Mouse (Mus musculus) liver, adult 2 months (tissue): Measurements from ENCODE around the gene Rhbdd3. TPM values are rescaled to one million over a fixed set of nuclear protein-coding genes. Genes with fewer than 3 reads are reported as not detected.

Source experiments
- DNase-seq: peaks from one replicate; pipeline ENCODE4 v3.0.0-alpha.2; 2011; ENCODE audit warnings: low read depth, low spot score; ENCODE audit errors: extremely low read depth
- H3K27ac ChIP-seq: fragments of 200-500 bp; replicated peaks from 2 replicates; pipeline ENCODE4 v1.5.1; 2012; ENCODE audit warnings: low read depth, mild to moderate bottlenecking, control low read depth, inconsistent platforms, low read length; ENCODE audit not compliant: insufficient read depth
- H3K27me3 ChIP-seq: fragments of 200-500 bp; 2 replicates; pipeline ENCODE4 v1.6.1; 2012; ENCODE audit warnings: mild to moderate bottlenecking, moderate library complexity, low read length, inconsistent platforms; ENCODE audit not compliant: control insufficient read depth, insufficient read depth
- H3K36me3 ChIP-seq: fragments of 200-500 bp; 2 replicates; pipeline ENCODE4 v1.6.1; 2012; ENCODE audit warnings: low read length, inconsistent platforms; ENCODE audit not compliant: control insufficient read depth, insufficient read depth
- H3K4me1 ChIP-seq: fragments of 200-500 bp; 2 replicates; pipeline ENCODE4 v1.6.1; 2011; ENCODE audit warnings: low read length; ENCODE audit not compliant: control insufficient read depth, insufficient read depth
- H3K4me3 ChIP-seq: fragments of 200-500 bp; 2 replicates; pipeline ENCODE4 v1.5.1; 2011; ENCODE audit warnings: low read depth, mild to moderate bottlenecking, control low read depth, low read length, moderate library complexity; ENCODE audit not compliant: insufficient read depth
- H3K79me2 ChIP-seq: fragments of 200-500 bp; 2 replicates; pipeline ENCODE4 v1.6.1; 2012; ENCODE audit warnings: inconsistent platforms, mild to moderate bottlenecking, low read length, moderate library complexity; ENCODE audit not compliant: control insufficient read depth, insufficient read depth
- H3K9ac ChIP-seq: fragments of 200-500 bp; 2 replicates; pipeline ENCODE4 v1.6.1; 2012; ENCODE audit warnings: low read depth, mild to moderate bottlenecking, control low read depth, inconsistent platforms, low read length
- CTCF ChIP-seq: fragments of 200-500 bp; IDR thresholded peaks from 2 replicates; pipeline ENCODE4 v1.5.1; 2011; ENCODE audit warnings: low read depth, low read length, control low read depth
- POLR2A ChIP-seq: fragments of 200-500 bp; IDR thresholded peaks from 2 replicates; pipeline ENCODE4 v1.6.1; 2011; ENCODE audit warnings: low read length, control low read depth; ENCODE audit not compliant: insufficient read depth; ENCODE audit errors: extremely low read depth
- WGBS: fragments of 180-500 bp; shearing (Covaris S2); methylation state at CpG from one replicate; pipeline ENCODE4 v1.1.7; 2018; 5-methylcytosine and 5-hydroxymethylcytosine counted together
- polyA plus RNA-seq: library from polyadenylated mRNA; depleted of rRNA; stranded (reverse); fragments of >200 nt; gene quantifications from 2 replicates; pipeline ENCODE4 v1.2.3, GENCODE M21; 2012
- total RNA-seq: library from RNA; depleted of rRNA; stranded (reverse); fragments of >200 nt; gene quantifications from 2 replicates; pipeline ENCODE4 v1.2.3, GENCODE M21; 2014

Gene Rhbdd3
- total and polyA plus RNA-seq, 2 experiments: 8.6 to 30.8 TPM

DNA sequence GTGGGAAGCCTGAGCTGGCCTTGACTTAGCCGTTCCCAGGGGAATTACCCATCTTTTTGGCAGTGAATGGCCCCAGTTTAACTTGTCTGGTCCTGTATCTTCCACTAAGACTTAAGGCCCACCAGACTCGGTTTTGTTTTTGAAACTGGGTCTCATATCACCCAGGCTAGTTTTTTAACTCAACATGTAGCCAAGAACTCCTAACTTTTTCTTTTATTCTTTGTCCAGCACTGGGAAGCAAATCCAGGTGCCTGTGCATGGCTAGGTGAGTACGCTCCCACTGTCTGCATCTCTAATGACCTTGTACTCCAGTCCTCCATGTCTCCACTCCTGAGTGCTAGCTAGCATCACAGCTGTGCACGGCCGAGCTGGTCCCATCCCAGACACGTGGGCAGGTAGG, 2.9 kb downstream of the Rhbdd3 start:
- H3K27ac ChIP-seq: no peak overlapping the region
- H3K27me3 ChIP-seq: no peaks in the 10 kb centered on the region
- TF ChIP-seq POLR2A (no peak), CTCF (no peak)
- H3K36me3 ChIP-seq: no peaks in the 10 kb centered on the region; the same call in 1 of the 2 replicates
- H3K9ac ChIP-seq: no peak overlapping the region
- H3K4me1 ChIP-seq: peaks cover 11% of the 10 kb centered on the region; the same call in 1 of the 2 replicates
- H3K79me2 ChIP-seq: peaks cover 20% of the 10 kb centered on the region; the same call in 1 of the 2 replicates
- 88% methylated on average over 6 of the region's 6 CpGs for WGBS
- no peak for DNase-seq
- H3K4me3 ChIP-seq: no peak overlapping the region

DNA sequence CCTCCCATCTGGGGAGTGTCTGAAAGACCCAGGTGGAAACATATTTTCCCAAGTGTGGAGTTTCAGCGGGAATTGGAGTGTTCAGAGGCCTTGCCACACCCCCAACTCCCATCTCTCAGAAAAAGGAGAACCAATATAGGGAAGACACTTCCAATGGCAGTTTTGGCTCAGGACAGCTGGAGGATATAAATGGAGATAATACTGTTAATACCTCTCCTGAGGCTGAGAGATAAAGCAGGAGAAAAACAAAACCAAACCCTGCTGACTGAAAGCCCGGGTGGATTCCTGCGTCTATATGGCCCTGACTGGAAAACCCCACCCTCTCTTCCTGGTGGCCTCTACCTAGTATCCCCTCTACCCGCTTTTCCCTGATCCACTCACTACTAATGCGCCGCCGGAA, 3.7 kb downstream of the Rhbdd3 start:
- no peak for DNase-seq

DNA sequence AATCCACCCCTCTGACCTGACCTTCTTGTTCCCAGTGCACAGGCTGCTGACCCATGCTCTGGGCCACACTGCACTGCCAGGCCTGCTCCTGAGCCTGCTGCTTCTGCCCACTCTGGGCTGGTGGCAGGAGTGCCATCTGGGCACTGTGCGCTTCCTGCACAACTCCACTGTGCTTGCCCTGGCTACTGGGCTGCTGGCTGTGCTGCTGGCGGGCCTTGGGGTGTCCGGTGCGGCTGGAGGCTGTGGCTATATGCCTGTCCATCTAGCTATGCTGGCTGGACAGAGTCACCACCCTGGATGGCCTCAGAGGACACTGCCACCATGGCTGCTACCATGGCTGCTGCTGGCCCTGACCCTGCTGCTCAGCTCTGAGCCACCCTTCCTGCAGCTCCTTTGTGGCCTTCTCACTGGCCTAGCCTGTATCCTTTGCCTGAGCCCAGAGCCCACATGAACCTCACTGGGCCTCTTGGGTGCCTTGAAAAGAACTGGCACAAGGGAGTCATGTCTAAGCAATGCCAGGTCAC, 5.3 kb downstream of the Rhbdd3 start:
- Histone ChIP-seq H3K4me1 (peaks cover 6% of the 10 kb centered on the region; the same call in 1 of the 2 replicates), H3K27me3 (no peaks in the 10 kb centered on the region), H3K27ac (no peak overlapping the region), H3K79me2 (no peaks in the 10 kb centered on the region), H3K36me3 (no peaks in the 10 kb centered on the region; the same call in 1 of the 2 replicates), H3K9ac (no peak overlapping the region), H3K4me3 (no peak overlapping the region)
- no peak for DNase-seq
- TF ChIP-seq POLR2A (no peak), CTCF (no peak)
- WGBS: 95% methylated on average over 4 of the region's 4 CpGs

More for the DNA sequence above, 3.7 kb downstream of the Rhbdd3 start:
- Histone ChIP-seq H3K79me2 (peaks cover 14% of the 10 kb centered on the region; the same call in 1 of the 2 replicates), H3K27ac (no peak overlapping the region), H3K4me3 (no peak overlapping the region), H3K27me3 (no peaks in the 10 kb centered on the region), H3K9ac (no peak overlapping the region), H3K36me3 (no peaks in the 10 kb centered on the region; the same call in 1 of the 2 replicates), H3K4me1 (peaks cover 9% of the 10 kb centered on the region; the same call in 1 of the 2 replicates)
- 87% methylated on average over 7 of the region's 7 CpGs for whole genome bisulfite sequencing
- TF ChIP-seq CTCF (no peak), POLR2A (no peak)

DNA sequence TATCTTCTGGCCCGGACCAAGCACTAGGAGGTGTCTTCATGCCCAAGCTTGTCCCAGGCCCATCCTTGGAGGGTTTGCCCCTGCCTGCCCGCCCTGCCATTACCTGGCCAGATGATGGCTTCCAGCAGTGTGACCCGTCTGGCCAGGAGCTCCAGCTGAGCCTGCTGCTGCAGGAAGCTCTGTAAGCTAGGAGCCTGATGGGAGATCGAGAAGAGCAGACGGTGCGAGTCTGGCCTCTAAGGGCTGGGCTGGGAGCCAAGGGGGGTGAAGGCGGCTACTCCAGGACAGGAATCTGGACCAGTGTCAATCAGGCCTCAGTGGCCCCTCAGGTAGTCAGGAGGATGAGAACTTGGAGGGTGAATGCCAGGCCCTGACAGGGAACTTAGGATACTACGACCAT, 10.7 kb downstream of the Rhbdd3 start:
- 91% methylated on average over 8 of the region's 8 CpGs for WGBS

DNA sequence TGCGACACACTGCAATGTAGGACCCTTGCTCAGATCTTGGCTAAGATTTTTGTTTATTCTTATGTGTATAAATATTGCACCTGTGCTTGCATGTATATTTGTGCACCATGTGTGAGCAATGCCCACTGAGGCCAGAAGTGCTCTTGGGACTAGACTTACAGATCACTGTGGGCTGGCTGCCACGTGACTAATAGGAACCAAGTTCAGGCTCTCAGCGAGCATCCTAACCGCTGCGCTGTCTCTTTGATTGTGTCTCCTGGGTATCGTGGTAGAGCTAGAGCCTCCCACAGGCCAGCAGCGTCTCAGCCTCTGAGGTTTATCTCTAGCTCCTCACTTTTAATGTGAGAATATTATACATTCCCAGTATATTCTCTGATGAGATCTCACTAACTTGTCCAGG, 14.9 kb downstream of the Rhbdd3 start:
- WGBS: 93% methylated on average over 7 of the region's 7 CpGs
- no peaks in the 10 kb centered on the region for H3K4me1 ChIP-seq
- no peak overlapping the region for H3K9ac ChIP-seq
- H3K36me3 ChIP-seq: no peaks in the 10 kb centered on the region
- no peak overlapping the region for H3K4me3 ChIP-seq
- H3K79me2 ChIP-seq: no peaks in the 10 kb centered on the region
- H3K27me3 ChIP-seq: no peaks in the 10 kb centered on the region
- DNase-seq: no peak
- H3K27ac ChIP-seq: no peak overlapping the region
- TF ChIP-seq CTCF (no peak), POLR2A (no peak)

More for the DNA sequence above, 10.7 kb downstream of the Rhbdd3 start:
- no peak overlapping the region for H3K27ac ChIP-seq
- H3K9ac ChIP-seq: no peak overlapping the region
- H3K4me1 ChIP-seq: no peaks in the 10 kb centered on the region
- no peaks in the 10 kb centered on the region for H3K79me2 ChIP-seq
- H3K27me3 ChIP-seq: no peaks in the 10 kb centered on the region
- no peak for TF ChIP-seq CTCF
- no peak for TF ChIP-seq POLR2A
- H3K36me3 ChIP-seq: no peaks in the 10 kb centered on the region
- no peak overlapping the region for H3K4me3 ChIP-seq
- no peak for DNase-seq

DNA sequence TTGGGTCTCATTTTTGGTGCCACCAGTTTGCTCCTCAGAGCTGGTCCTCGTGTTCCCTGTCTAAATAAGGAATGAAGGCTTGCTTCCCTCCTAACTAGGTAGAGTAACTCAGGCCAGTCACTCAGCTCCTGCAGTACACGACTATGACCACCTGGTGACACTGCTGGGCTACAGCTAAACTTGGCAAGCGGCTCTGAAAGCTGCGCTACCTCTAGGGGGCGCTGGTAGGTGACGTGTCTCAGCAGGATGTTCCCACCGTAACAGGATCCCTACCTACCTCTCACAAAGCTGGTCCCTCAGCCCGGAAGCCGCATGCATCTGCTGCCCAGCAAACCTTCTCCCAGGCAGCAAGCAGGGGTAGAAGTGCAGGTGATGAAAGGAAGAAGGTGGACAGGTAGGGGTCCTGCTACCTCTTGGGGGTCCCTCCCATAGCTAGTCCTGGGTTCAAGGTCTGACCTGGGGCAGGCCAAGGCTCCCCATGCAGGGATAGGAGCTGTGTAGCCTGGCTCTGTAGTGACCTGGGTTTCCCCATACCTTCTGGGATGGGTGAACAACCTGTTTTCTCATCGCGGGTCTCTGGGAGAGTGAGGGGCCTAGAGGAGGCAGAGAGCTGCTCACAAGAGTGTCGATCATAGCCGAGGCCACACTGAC, 16.3 kb downstream of the Rhbdd3 start:
- no peak overlapping the region for H3K4me3 ChIP-seq
- no peak overlapping the region for H3K27ac ChIP-seq
- no peaks in the 10 kb centered on the region for H3K36me3 ChIP-seq
- DNase-seq: peak; percentile 59
- H3K79me2 ChIP-seq: no peaks in the 10 kb centered on the region
- TF ChIP-seq POLR2A: no peak
- peak; percentile 100 for TF ChIP-seq CTCF
- no peaks in the 10 kb centered on the region for H3K4me1 ChIP-seq
- no peak overlapping the region for H3K9ac ChIP-seq
- 29% methylated on average over 13 of the region's 13 CpGs for WGBS
- no peaks in the 10 kb centered on the region for H3K27me3 ChIP-seq
